Comparison of ENCODE assay signal across 12 mouse cellular contexts in genomic region chr9:48663052-48663433, GRCm38 (mm10). TPM values are rescaled to one million over a fixed set of nuclear protein-coding genes. Genes with fewer than 3 reads are reported as not detected.
DNase-seq lines count a peak whose midpoint lies in the region; ATAC-seq and TF ChIP-seq lines count a peak whose summit lies in the region.
"Had no signal": no experiment of that assay in that cellular context is flagged by ENCODE, and none has a peak within 500 bp of the region (broad histone marks: within the 10 kb centered on the region; RNA-seq: fewer than 3 reads in every experiment).

No protein-coding gene starts in this region.

- WGBS in intestine, embryonic 14.5 days: 29% methylated on average over 13 of the region's 13 CpGs
- WGBS in intestine, postnatal 0 days: 23% methylated on average over 13 of the region's 13 CpGs
- 13% methylated on average over 13 of the region's 13 CpGs for WGBS in forebrain, embryonic 12.5 days
- 29% methylated on average over 13 of the region's 13 CpGs for WGBS in intestine, embryonic 16.5 days
- WGBS in neural tube, embryonic 13.5 days: 9% methylated on average over 13 of the region's 13 CpGs

- no peak overlapping the region for H3K9ac ChIP-seq in intestine, embryonic 14.5 days (ENCODE audit: low read length)
- H3K9ac ChIP-seq in intestine, postnatal 0 days (ENCODE audit: low read depth, low read length): no peak overlapping the region
- H3K9ac ChIP-seq in forebrain, embryonic 12.5 days: no peak overlapping the region
- no peak overlapping the region for H3K9ac ChIP-seq in intestine, embryonic 16.5 days (ENCODE audit: low read depth, low read length)
- no peak overlapping the region for H3K9ac ChIP-seq in neural tube, embryonic 13.5 days

- TF ChIP-seq CTCF in intestine, postnatal 0 days (IDR thresholded peaks at IDR 0.05; ENCODE audit: low read depth): no peak

- peak overlapping the region; percentile 11; the same call in 1 of the 2 replicates for H3K4me2 ChIP-seq in intestine, embryonic 14.5 days (ENCODE audit: low read length)
- no peak overlapping the region; the same call in 1 of the 2 replicates for H3K4me2 ChIP-seq in intestine, postnatal 0 days (replicated peaks; ENCODE audit: low read depth)
- peak overlapping the region; percentile 39 for H3K4me2 ChIP-seq in forebrain, embryonic 12.5 days
- H3K4me2 ChIP-seq in intestine, embryonic 16.5 days (ENCODE audit: low read depth, low read length): no peak overlapping the region
- peak overlapping the region; percentile 38 for H3K4me2 ChIP-seq in neural tube, embryonic 13.5 days
- H3K4me2 ChIP-seq: liver, embryonic 11.5 days had no signal

- H3K4me1 ChIP-seq in intestine, embryonic 14.5 days (replicated peaks; ENCODE audit: control insufficient read depth, insufficient read depth, low read length): peaks cover 12% of the 10 kb centered on the region
- 0 out of 2 replicates have a peak, but pooled peaks cover 4% of the 10 kb centered on the region for H3K4me1 ChIP-seq in intestine, postnatal 0 days (replicated peaks; ENCODE audit: control insufficient read depth, insufficient read depth, low read length)
- peaks cover 33% of the 10 kb centered on the region for H3K4me1 ChIP-seq in forebrain, embryonic 12.5 days
- H3K4me1 ChIP-seq in intestine, embryonic 16.5 days (ENCODE audit: control insufficient read depth, insufficient read depth, low read length): peaks cover 8% of the 10 kb centered on the region
- H3K4me1 ChIP-seq in neural tube, embryonic 13.5 days (replicated peaks): peaks cover 42% of the 10 kb centered on the region

- ATAC-seq in intestine, embryonic 14.5 days (replicated peaks; ENCODE audit: low FRiP score, low TSS enrichment, low read depth): peak; percentile 53; the same call in 1 of the 2 replicates
- no peak for ATAC-seq in intestine, postnatal 0 days
- ATAC-seq in forebrain, embryonic 12.5 days (ENCODE audit: low FRiP score): peak; percentile 52
- ATAC-seq in intestine, embryonic 16.5 days: peak; percentile 58; the same call in 1 of the 2 replicates
- peak; percentile 38 for ATAC-seq in neural tube, embryonic 13.5 days (ENCODE audit: low read depth)
- ATAC-seq in cerebellum, adult (ENCODE audit: insufficient number of reproducible peaks, low FRiP score, low TSS enrichment): no peak

- no peak for DNase-seq in intestine, embryonic 14.5 days (ENCODE audit: low spot score)
- no peak for DNase-seq in thymus, postnatal 0 days (ENCODE audit: low spot score)
- DNase-seq in liver: no peak
- DNase-seq: heart, postnatal 10 days; right cerebral cortex, adult 18-20 months had no signal

- no peak overlapping the region for H3K4me3 ChIP-seq in intestine, embryonic 14.5 days (ENCODE audit: low read depth, low read length)
- no peak overlapping the region for H3K4me3 ChIP-seq in intestine, postnatal 0 days (ENCODE audit: low read depth, low read length)
- no peak overlapping the region for H3K4me3 ChIP-seq in forebrain, embryonic 12.5 days (replicated peaks)
- H3K4me3 ChIP-seq in intestine, embryonic 16.5 days (ENCODE audit: low read length): no peak overlapping the region
- no peak overlapping the region for H3K4me3 ChIP-seq in neural tube, embryonic 13.5 days

- H3K27me3 ChIP-seq in intestine, embryonic 14.5 days (replicated peaks; ENCODE audit: control insufficient read depth, insufficient read depth, low read length): no peaks in the 10 kb centered on the region
- no peaks in the 10 kb centered on the region for H3K27me3 ChIP-seq in intestine, postnatal 0 days (replicated peaks; ENCODE audit: control insufficient read depth, insufficient read depth, low read length)
- H3K27me3 ChIP-seq in forebrain, embryonic 12.5 days: 0 out of 2 replicates have a peak, but pooled peaks cover 34% of the 10 kb centered on the region
- H3K27me3 ChIP-seq in intestine, embryonic 16.5 days (replicated peaks; ENCODE audit: control insufficient read depth, insufficient read depth, low read length): no peaks in the 10 kb centered on the region
- peaks cover 13% of the 10 kb centered on the region; the same call in 1 of the 2 replicates for H3K27me3 ChIP-seq in neural tube, embryonic 13.5 days

- H3K27ac ChIP-seq in intestine, embryonic 14.5 days (ENCODE audit: low read depth): no peak overlapping the region
- H3K27ac ChIP-seq in intestine, postnatal 0 days (ENCODE audit: low read depth, low read length): no peak overlapping the region
- peak overlapping the region; percentile 57 for H3K27ac ChIP-seq in forebrain, embryonic 12.5 days
- no peak overlapping the region for H3K27ac ChIP-seq in intestine, embryonic 16.5 days (ENCODE audit: low read length)
- H3K27ac ChIP-seq in neural tube, embryonic 13.5 days (replicated peaks): peak overlapping the region; percentile 81

- H3K36me3 ChIP-seq in intestine, embryonic 14.5 days (ENCODE audit: control insufficient read depth, insufficient read depth, low read length): no peaks in the 10 kb centered on the region
- 0 out of 2 replicates have a peak, but pooled peaks cover 6% of the 10 kb centered on the region for H3K36me3 ChIP-seq in intestine, postnatal 0 days (ENCODE audit: control insufficient read depth, insufficient read depth)
- no peaks in the 10 kb centered on the region for H3K36me3 ChIP-seq in forebrain, embryonic 12.5 days (replicated peaks)
- no peaks in the 10 kb centered on the region for H3K36me3 ChIP-seq in intestine, embryonic 16.5 days (ENCODE audit: control insufficient read depth, insufficient read depth, low read length)
- 0 out of 2 replicates have a peak, but pooled peaks cover 4% of the 10 kb centered on the region for H3K36me3 ChIP-seq in neural tube, embryonic 13.5 days

- peaks cover 5% of the 10 kb centered on the region; the same call in 1 of the 2 replicates for H3K9me3 ChIP-seq in intestine, embryonic 14.5 days (ENCODE audit: control insufficient read depth, low read length)
- H3K9me3 ChIP-seq in intestine, postnatal 0 days (ENCODE audit: control insufficient read depth): no peaks in the 10 kb centered on the region
- H3K9me3 ChIP-seq in forebrain, embryonic 12.5 days: no peaks in the 10 kb centered on the region
- peaks cover 5% of the 10 kb centered on the region; the same call in 1 of the 2 replicates for H3K9me3 ChIP-seq in intestine, embryonic 16.5 days (ENCODE audit: control insufficient read depth, low read length)
- H3K9me3 ChIP-seq in neural tube, embryonic 13.5 days: no peaks in the 10 kb centered on the region

RNA-seq across cellular contexts. Expression of gene Nnmt, which starts 58.1 kb away (rescaled TPM):
- polyA plus RNA-seq in intestine, embryonic 14.5 days (2014; fragmentation: Nextera tagmentation; extraction: Ambion mirVana): 2.3 and 2.7 TPM in 2 replicates
- 5.1 and 6.1 TPM in 2 replicates for polyA plus RNA-seq in intestine, postnatal 0 days (2015; fragmentation: Nextera tagmentation; extraction: Ambion mirVana)
- polyA plus RNA-seq in forebrain, embryonic 12.5 days (2016; fragmentation: Nextera tagmentation; extraction: Ambion mirVana): 1.2 and 2.1 TPM in 2 replicates
- polyA plus RNA-seq in intestine, embryonic 16.5 days (2015; fragmentation: Nextera tagmentation; extraction: Ambion mirVana): 2.9 and 4.0 TPM in 2 replicates
- 0.75 and 1.6 TPM in 2 replicates for polyA plus RNA-seq in neural tube, embryonic 13.5 days (2015; fragmentation: Nextera tagmentation; extraction: Ambion mirVana)
- polyA plus RNA-seq in thymus, postnatal 0 days (2015; fragmentation: Nextera tagmentation; extraction: Ambion mirVana): 1.7 and 2.2 TPM in 2 replicates
- polyA plus RNA-seq: C2C12 had no signal

Comparison
In these comparisons a context has a peak if more than half of its experiments do, and no peak if none do; other contexts are left out.
1. ATAC-seq: peak in intestine, embryonic 14.5 days (single experiment), forebrain, embryonic 12.5 days (single experiment), intestine, embryonic 16.5 days (single experiment) and neural tube, embryonic 13.5 days (single experiment); none in intestine, postnatal 0 days (single experiment) and cerebellum, adult (single experiment).
2. H3K4me2 ChIP-seq: peak in intestine, embryonic 14.5 days (single experiment), forebrain, embryonic 12.5 days (single experiment) and neural tube, embryonic 13.5 days (single experiment); none in intestine, postnatal 0 days (single experiment) and intestine, embryonic 16.5 days (single experiment).
3. H3K27ac ChIP-seq: peak in forebrain, embryonic 12.5 days (single experiment) and neural tube, embryonic 13.5 days (single experiment); none in intestine, embryonic 14.5 days (single experiment), intestine, postnatal 0 days (single experiment) and intestine, embryonic 16.5 days (single experiment).